Mouse (Mus musculus) small intestine, adult 2 months (tissue): ENCODE data around the gene Smap1. TPM values are rescaled to one million over a fixed set of nuclear protein-coding genes. Genes with fewer than 3 reads are reported as not detected.
A peak's percentile ranks its signal among the peaks of the same experiment; 100 is the strongest.

Experiments used
- H3K27ac ChIP-seq: fragments of 200-500 bp; 2 replicates; pipeline ENCODE4 v1.5.1; 2012; ENCODE audit warnings: low read depth, low read length, control low read depth, inconsistent platforms; ENCODE audit not compliant: insufficient read depth
- H3K27me3 ChIP-seq: fragments of 200-500 bp; 2 replicates; pipeline ENCODE4 v1.6.1; 2012; ENCODE audit warnings: mild to moderate bottlenecking, moderate library complexity, low read length, inconsistent platforms; ENCODE audit not compliant: control insufficient read depth, insufficient read depth
- H3K36me3 ChIP-seq: fragments of 200-500 bp; 2 replicates; pipeline ENCODE4 v1.6.1; 2012; ENCODE audit warnings: mild to moderate bottlenecking, low read length, control low read depth, inconsistent platforms; ENCODE audit not compliant: control insufficient read depth, insufficient read depth
- H3K4me1 ChIP-seq: fragments of 200-500 bp; 2 replicates; pipeline ENCODE4 v1.6.1; 2012; ENCODE audit warnings: low read length, inconsistent platforms, mixed read lengths; ENCODE audit not compliant: control insufficient read depth, insufficient read depth, insufficient read length
- H3K4me3 ChIP-seq: fragments of 200-500 bp; 2 replicates; pipeline ENCODE4 v1.5.1; 2012; ENCODE audit warnings: low read depth, mild to moderate bottlenecking, control low read depth, inconsistent platforms, low read length, moderate library complexity
- CTCF ChIP-seq: fragments of 200-500 bp; IDR thresholded peaks from 2 replicates; pipeline ENCODE4 v1.5.1; 2012; ENCODE audit warnings: low read depth, mild to moderate bottlenecking, control low read depth, inconsistent platforms, low read length, moderate library complexity, mixed read lengths; ENCODE audit not compliant: insufficient replicate concordance, insufficient read length; ENCODE audit errors: extremely low read depth
- POLR2A ChIP-seq: fragments of 200-500 bp; IDR thresholded peaks from 2 replicates; pipeline ENCODE4 v1.6.1; 2012; ENCODE audit warnings: low read depth, mild to moderate bottlenecking, control low read depth, inconsistent platforms, low read length, moderate library complexity
- WGBS: fragments of 180-500 bp; shearing (Covaris S2); methylation state at CpG from one replicate; pipeline ENCODE4 v1.1.7; 2018; 5-methylcytosine and 5-hydroxymethylcytosine counted together
- polyA plus RNA-seq: library from polyadenylated mRNA; depleted of rRNA; stranded (reverse); fragments of >200 nt; gene quantifications from 2 replicates; pipeline ENCODE4 v1.2.3, GENCODE M21; 2012; rRNA removed

Gene Smap1
- polyA plus RNA-seq, 1 experiment, result 46.3 TPM

DNA sequence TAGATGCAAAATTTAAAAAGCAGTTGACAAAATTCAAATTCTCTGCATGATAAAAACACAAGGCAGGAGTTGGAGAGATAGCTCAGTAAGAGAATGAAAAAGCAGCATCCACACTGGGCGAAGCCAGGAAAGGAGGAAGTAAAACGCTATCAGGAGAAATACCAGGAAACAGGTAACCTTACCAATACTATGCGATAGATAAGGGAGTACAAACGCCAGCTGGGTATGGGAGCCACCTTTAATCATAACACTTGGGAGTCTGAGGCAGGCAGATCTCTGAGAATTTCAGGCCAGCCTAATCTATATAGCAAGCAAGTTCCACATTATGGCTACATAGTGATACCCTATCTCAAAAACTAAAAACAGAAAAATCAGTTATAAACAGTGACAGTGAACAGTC, 85.5 kb downstream of the Smap1 start:
- WGBS, result 36% methylated on average over 4 of the region's 4 CpGs
- H3K4me1 ChIP-seq, result no peaks in the 10 kb centered on the region
- H3K36me3 ChIP-seq, result no peaks in the 10 kb centered on the region; the same call in 1 of the 2 replicates
- no peak for TF ChIP-seq CTCF
- no peak for TF ChIP-seq POLR2A
- no peaks in the 10 kb centered on the region for H3K27me3 ChIP-seq
- no peak overlapping the region for H3K4me3 ChIP-seq
- no peak overlapping the region for H3K27ac ChIP-seq

DNA sequence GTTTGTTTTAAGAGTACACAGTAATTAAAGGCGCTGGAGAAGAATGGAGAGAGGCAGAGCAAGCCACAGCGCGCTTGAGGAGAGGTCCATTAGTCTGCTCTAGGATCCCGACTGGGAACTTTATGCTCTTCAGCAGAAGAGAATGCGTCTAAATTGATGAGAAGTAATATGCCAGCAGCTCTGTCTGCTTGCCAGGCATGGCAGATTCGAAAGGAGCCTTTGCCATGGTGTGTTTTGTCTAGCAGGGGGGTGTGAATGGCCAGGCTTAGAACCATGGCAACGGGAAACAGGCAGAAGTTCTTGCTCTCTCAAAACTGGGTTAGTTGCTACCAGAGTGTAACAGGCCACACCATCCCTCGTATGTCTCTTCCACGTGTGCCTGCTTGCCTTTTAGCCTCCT, 87.3 kb downstream of the Smap1 start:
- no peaks in the 10 kb centered on the region for H3K36me3 ChIP-seq

DNA sequence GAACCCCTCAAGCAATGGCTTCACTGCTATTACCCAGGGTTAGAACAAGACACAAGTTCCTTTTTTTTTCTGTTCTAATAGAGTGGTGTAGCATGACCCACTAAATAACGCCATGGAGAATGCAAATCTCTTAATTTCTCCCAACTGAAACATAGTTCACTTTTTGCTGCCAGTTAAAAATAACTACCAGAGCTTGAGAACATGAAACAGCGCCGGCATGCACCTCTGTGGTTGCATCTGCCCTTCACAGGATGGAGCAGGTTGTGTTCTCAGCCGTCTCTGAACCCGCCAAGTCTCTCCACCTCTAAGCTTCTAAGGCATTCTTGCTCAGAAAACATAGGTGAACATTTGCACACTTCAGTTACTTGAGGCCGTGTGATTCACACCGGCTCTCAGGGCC, 87.9 kb downstream of the Smap1 start:
- TF ChIP-seq CTCF (no peak), POLR2A (no peak)
- Histone ChIP-seq H3K4me3 (no peak overlapping the region), H3K27ac (no peak overlapping the region), H3K27me3 (no peaks in the 10 kb centered on the region), H3K36me3 (no peaks in the 10 kb centered on the region), H3K4me1 (no peaks in the 10 kb centered on the region)
- 69% methylated on average over 7 of the region's 7 CpGs for WGBS

More for the DNA sequence above, 87.3 kb downstream of the Smap1 start:
- Histone ChIP-seq H3K27me3 (no peaks in the 10 kb centered on the region), H3K4me3 (no peak overlapping the region), H3K4me1 (no peaks in the 10 kb centered on the region), H3K27ac (no peak overlapping the region)
- no peak for TF ChIP-seq CTCF
- WGBS, result 50% methylated on average over 9 of the region's 9 CpGs

DNA sequence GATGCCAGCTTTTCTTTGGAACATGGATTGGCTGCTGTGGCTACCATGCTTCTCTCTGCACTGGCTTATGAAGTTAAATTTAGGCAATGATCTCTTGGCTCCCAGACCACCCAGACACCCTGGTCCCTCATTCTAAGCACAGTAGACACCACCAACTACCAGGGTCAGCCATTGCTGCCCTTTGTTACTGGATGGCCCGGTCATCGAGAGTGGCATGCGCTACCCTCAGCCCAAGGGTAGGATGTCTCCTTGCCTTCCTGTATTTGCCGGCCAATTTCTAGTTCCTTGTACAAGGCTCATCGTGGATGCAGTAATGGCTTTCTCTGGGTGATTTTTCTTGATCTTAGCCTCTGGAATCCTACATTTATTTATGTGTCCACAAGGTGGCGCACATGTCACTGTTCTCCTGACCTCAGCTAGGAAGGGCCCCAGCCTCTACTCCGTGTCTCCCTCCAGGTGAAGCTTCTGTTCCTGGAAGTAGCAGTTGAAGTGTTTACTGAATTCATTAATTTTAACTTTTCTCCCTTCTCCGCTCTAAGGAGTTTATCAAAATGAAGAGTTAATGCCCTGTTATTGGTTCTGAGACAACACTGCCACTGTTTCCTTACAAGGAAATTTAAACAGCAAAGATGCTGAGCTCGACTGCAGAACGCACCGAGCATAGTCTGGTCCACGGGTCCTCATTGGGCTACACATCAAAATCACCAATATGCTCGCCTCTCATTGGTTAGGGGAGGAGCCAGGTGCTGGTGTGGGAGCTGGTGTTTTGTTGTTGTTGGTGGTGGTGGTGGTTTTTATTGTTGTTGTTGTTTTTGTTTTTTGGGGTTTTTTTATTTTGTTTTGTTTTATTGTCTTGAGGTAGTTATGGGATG, 95.0 kb downstream of the Smap1 start:
- WGBS, result 29% methylated on average over 13 of the region's 13 CpGs
- H3K27ac ChIP-seq, result no peak overlapping the region
- no peaks in the 10 kb centered on the region for H3K36me3 ChIP-seq
- no peak overlapping the region for H3K4me3 ChIP-seq
- no peaks in the 10 kb centered on the region for H3K27me3 ChIP-seq
- TF ChIP-seq CTCF (peak; percentile 63; the same call in 1 of the 2 replicates), POLR2A (no peak)
- no peaks in the 10 kb centered on the region for H3K4me1 ChIP-seq

DNA sequence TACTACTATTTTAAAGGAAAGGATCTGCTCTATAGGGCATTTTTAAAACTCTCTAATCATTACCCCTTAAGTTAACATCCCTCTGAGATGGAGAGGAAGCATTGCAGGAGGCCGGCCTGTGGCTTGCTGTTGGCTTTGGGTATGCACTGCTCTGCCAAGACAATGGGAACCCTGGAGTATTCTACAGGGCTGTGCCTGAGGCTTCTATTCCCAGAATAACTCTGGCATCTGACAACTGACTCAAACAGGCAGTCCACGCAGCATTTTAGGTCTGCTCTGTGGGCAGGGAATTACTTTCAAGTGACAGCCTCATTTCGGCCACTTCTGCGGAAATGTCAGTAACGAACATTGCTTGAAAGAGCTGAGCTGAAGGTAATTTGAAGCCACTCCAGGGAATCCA, 100.5 kb downstream of the Smap1 start:
- Histone ChIP-seq H3K27ac (no peak overlapping the region), H3K36me3 (no peaks in the 10 kb centered on the region), H3K4me3 (no peak overlapping the region), H3K4me1 (no peaks in the 10 kb centered on the region), H3K27me3 (no peaks in the 10 kb centered on the region)
- no peak for TF ChIP-seq POLR2A
- TF ChIP-seq CTCF, result no peak
- 81% methylated on average over 5 of the region's 5 CpGs for WGBS

DNA sequence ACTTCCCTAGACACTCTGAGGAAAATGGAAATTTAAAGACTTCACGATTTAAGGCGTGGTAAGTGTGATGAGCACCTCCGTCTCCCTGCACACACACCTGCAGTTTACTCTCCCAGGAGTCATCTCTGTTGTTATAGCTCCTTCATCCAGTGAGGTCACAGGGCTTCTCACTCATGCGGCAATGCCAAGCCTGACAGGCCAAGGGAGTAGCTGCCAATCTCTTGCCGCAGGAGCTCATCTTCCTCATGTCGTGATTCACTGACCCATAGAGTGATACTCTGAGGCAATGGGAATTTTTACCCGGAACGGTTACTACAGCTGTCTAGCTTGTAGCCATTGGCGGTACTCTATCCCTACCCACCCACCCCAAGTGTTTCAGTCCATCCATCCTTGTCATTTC, 123.8 kb downstream of the Smap1 start:
- TF ChIP-seq POLR2A (no peak), CTCF (no peak)
- Histone ChIP-seq H3K27ac (no peak overlapping the region), H3K27me3 (no peaks in the 10 kb centered on the region), H3K4me3 (no peak overlapping the region), H3K36me3 (no peaks in the 10 kb centered on the region), H3K4me1 (no peaks in the 10 kb centered on the region)
- WGBS, result 84% methylated on average over 9 of the region's 9 CpGs

Other genes starting within 250 kb of the Smap1 start
- not detected in 2 replicates for gene B3gat2, start 160.6 kb downstream of the Smap1 start, polyA plus RNA-seq
- 0.28 and 0.98 TPM in 2 replicates for gene Sdhaf4, start 83.3 kb upstream of the Smap1 start, polyA plus RNA-seq
- 2.7 and 6.7 TPM in 2 replicates for gene Fam135a, start 178.0 kb upstream of the Smap1 start, polyA plus RNA-seq